In genomic region chr1:156183176-156183958, GRCm38 (mm10) we compare ENCODE assay signal across 10 mouse cellular contexts. TPM values are rescaled to one million over a fixed set of nuclear protein-coding genes. Genes with fewer than 3 reads are reported as not detected.
A peak's percentile ranks its signal among the peaks of the same experiment; 100 is the strongest.
DNase-seq lines count a peak whose midpoint lies in the region; ATAC-seq and TF ChIP-seq lines count a peak whose summit lies in the region.
"Had no signal": no experiment of that assay in that cellular context is flagged by ENCODE, and none has a peak within 500 bp of the region (broad histone marks: within the 10 kb centered on the region; RNA-seq: fewer than 3 reads in every experiment).

No protein-coding gene starts in this region.

- no peak for TF ChIP-seq CTCF in intestine, postnatal 0 days (IDR thresholded peaks at IDR 0.05; ENCODE audit: low read depth)
- no peak for TF ChIP-seq CTCF in liver, postnatal 0 days (IDR thresholded peaks at IDR 0.05; ENCODE audit: low read depth)

- no peak overlapping the region for H3K4me2 ChIP-seq in intestine, embryonic 14.5 days (ENCODE audit: low read length)
- H3K4me2 ChIP-seq in intestine, postnatal 0 days (replicated peaks; ENCODE audit: low read depth) = no peak overlapping the region
- H3K4me2 ChIP-seq in forebrain, embryonic 12.5 days = no peak overlapping the region
- peak overlapping the region; percentile 39 for H3K4me2 ChIP-seq in liver, postnatal 0 days (ENCODE audit: low read depth, low read length)

- H3K4me3 ChIP-seq in intestine, embryonic 14.5 days (ENCODE audit: low read depth, low read length) = no peak overlapping the region
- no peak overlapping the region for H3K4me3 ChIP-seq in intestine, postnatal 0 days (ENCODE audit: low read depth, low read length)
- no peak overlapping the region for H3K4me3 ChIP-seq in forebrain, embryonic 12.5 days (replicated peaks)
- H3K4me3 ChIP-seq in liver, postnatal 0 days (ENCODE audit: low read depth, low read length) = no peak overlapping the region

- H3K27me3 ChIP-seq in intestine, embryonic 14.5 days (replicated peaks; ENCODE audit: control insufficient read depth, insufficient read depth, low read length) = no peaks in the 10 kb centered on the region
- H3K27me3 ChIP-seq in intestine, postnatal 0 days (replicated peaks; ENCODE audit: control insufficient read depth, insufficient read depth, low read length) = no peaks in the 10 kb centered on the region
- H3K27me3 ChIP-seq in forebrain, embryonic 12.5 days = peaks cover 11% of the 10 kb centered on the region; the same call in 1 of the 2 replicates
- no peaks in the 10 kb centered on the region for H3K27me3 ChIP-seq in liver, postnatal 0 days (ENCODE audit: insufficient read depth, low read length)

- H3K9me3 ChIP-seq in intestine, embryonic 14.5 days (ENCODE audit: control insufficient read depth, low read length) = no peaks in the 10 kb centered on the region
- no peaks in the 10 kb centered on the region for H3K9me3 ChIP-seq in intestine, postnatal 0 days (ENCODE audit: control insufficient read depth)
- no peaks in the 10 kb centered on the region for H3K9me3 ChIP-seq in forebrain, embryonic 12.5 days
- no peaks in the 10 kb centered on the region for H3K9me3 ChIP-seq in liver, postnatal 0 days (ENCODE audit: low read length)

- H3K9ac ChIP-seq in intestine, embryonic 14.5 days (ENCODE audit: low read length) = no peak overlapping the region
- H3K9ac ChIP-seq in intestine, postnatal 0 days (ENCODE audit: low read depth, low read length) = no peak overlapping the region
- H3K9ac ChIP-seq in forebrain, embryonic 12.5 days = 0 out of 2 replicates have a peak overlapping the region, but pooled peaks have one; percentile 0
- no peak overlapping the region for H3K9ac ChIP-seq in liver, postnatal 0 days (replicated peaks)

- peaks cover 25% of the 10 kb centered on the region for H3K4me1 ChIP-seq in intestine, embryonic 14.5 days (replicated peaks; ENCODE audit: control insufficient read depth, insufficient read depth, low read length)
- 0 out of 2 replicates have a peak, but pooled peaks cover 3% of the 10 kb centered on the region for H3K4me1 ChIP-seq in intestine, postnatal 0 days (replicated peaks; ENCODE audit: control insufficient read depth, insufficient read depth, low read length)
- H3K4me1 ChIP-seq in forebrain, embryonic 12.5 days = peaks cover 51% of the 10 kb centered on the region
- peaks cover 5% of the 10 kb centered on the region for H3K4me1 ChIP-seq in liver, postnatal 0 days (ENCODE audit: insufficient read depth)

- no peak for TF ChIP-seq EP300 in liver, postnatal 0 days (IDR thresholded peaks at IDR 0.05; ENCODE audit: low read depth)

- peak; percentile 69; the same call in 1 of the 2 replicates for ATAC-seq in intestine, embryonic 14.5 days (replicated peaks; ENCODE audit: low FRiP score, low TSS enrichment, low read depth)
- ATAC-seq in intestine, postnatal 0 days = no peak
- ATAC-seq in forebrain, embryonic 12.5 days (ENCODE audit: low FRiP score) = no peak
- peak; percentile 57 for ATAC-seq in liver, postnatal 0 days

- no peaks in the 10 kb centered on the region for H3K36me3 ChIP-seq in intestine, embryonic 14.5 days (ENCODE audit: control insufficient read depth, insufficient read depth, low read length)
- no peaks in the 10 kb centered on the region for H3K36me3 ChIP-seq in intestine, postnatal 0 days (ENCODE audit: control insufficient read depth, insufficient read depth)
- no peaks in the 10 kb centered on the region for H3K36me3 ChIP-seq in forebrain, embryonic 12.5 days (replicated peaks)
- no peaks in the 10 kb centered on the region for H3K36me3 ChIP-seq in liver, postnatal 0 days (replicated peaks; ENCODE audit: insufficient read depth, low read length)

- no peak for DNase-seq in intestine, embryonic 14.5 days (ENCODE audit: low spot score)
- peak; percentile 53 for DNase-seq in MN1 (ENCODE audit: low spot score)
- DNase-seq in liver, postnatal 0 days = no peak
- no peak for DNase-seq in spleen, postnatal 14 days (ENCODE audit: low spot score in 2 of 2)
- DNase-seq in adrenal gland, postnatal 36 days = no peak
- no peak for DNase-seq in gastrocnemius, postnatal 10 days
- DNase-seq: cerebellum, adult 11 months had no signal

- H3K27ac ChIP-seq in intestine, embryonic 14.5 days (ENCODE audit: low read depth) = peak overlapping the region; percentile 34; the same call in 1 of the 2 replicates
- H3K27ac ChIP-seq in intestine, postnatal 0 days (ENCODE audit: low read depth, low read length) = no peak overlapping the region
- peak overlapping the region; percentile 70 for H3K27ac ChIP-seq in forebrain, embryonic 12.5 days
- H3K27ac ChIP-seq in liver, postnatal 0 days (ENCODE audit: low read depth) = no peak overlapping the region

- 21% methylated on average over 6 of the region's 6 CpGs for WGBS in intestine, embryonic 14.5 days
- 43% methylated on average over 6 of the region's 6 CpGs for WGBS in intestine, postnatal 0 days
- 11% methylated on average over 6 of the region's 6 CpGs for WGBS in forebrain, embryonic 12.5 days
- 62% methylated on average over 6 of the region's 6 CpGs for WGBS in liver, postnatal 0 days (ENCODE audit: insufficient replicate concordance)

RNA-seq across cellular contexts. Expression of gene Fam163a, which starts 21.5 kb away (rescaled TPM):
- polyA plus RNA-seq in intestine, embryonic 14.5 days (2014; fragmentation: Nextera tagmentation; extraction: Ambion mirVana) = 7.8 and 9.8 TPM in 2 replicates
- 1.6 and 1.8 TPM in 2 replicates for polyA plus RNA-seq in intestine, postnatal 0 days (2015; fragmentation: Nextera tagmentation; extraction: Ambion mirVana)
- polyA plus RNA-seq in forebrain, embryonic 12.5 days (2016; fragmentation: Nextera tagmentation; extraction: Ambion mirVana) = 2.7 and 3.7 TPM in 2 replicates
- 0.05 and 0.07 TPM in 2 replicates for polyA plus RNA-seq in liver, postnatal 0 days (2015; fragmentation: Nextera tagmentation; extraction: Ambion mirVana)
- 1 to 10 TPM; 9.3 to 9.6 TPM for total RNA-seq in adrenal gland, postnatal 36 days (2021)
- total RNA-seq in gastrocnemius, postnatal 10 days (2021) = under 1 TPM; 0.05 to 0.07 TPM
- total RNA-seq: megakaryocyte, adult 5-6 weeks had no signal

Comparison
In these comparisons a context has a peak if more than half of its experiments do, and no peak if none do; other contexts are left out.
1. ATAC-seq: peak in intestine, embryonic 14.5 days (single experiment) and liver, postnatal 0 days (single experiment); none in intestine, postnatal 0 days (single experiment) and forebrain, embryonic 12.5 days (single experiment).
2. H3K27ac ChIP-seq: peak in intestine, embryonic 14.5 days (single experiment) and forebrain, embryonic 12.5 days (single experiment); none in intestine, postnatal 0 days (single experiment) and liver, postnatal 0 days (single experiment).